Mouse (Mus musculus) spleen, postnatal 36 days (tissue): ENCODE measurements around the gene 2700049A03Rik.
A peak's percentile ranks its signal among the peaks of the same experiment; 100 is the strongest.
"Not testable (repeated sequence)": the region's sequence is repeated elsewhere in the genome, so short reads cannot be mapped to it uniquely, and the experiment has no call there.

Source experiments
- DNase-seq, 2 experiments: peaks; one replicate each; pipeline ENCODE4 v3.0.0; 2022; ENCODE audit warnings: low spot score in 2 of 2, mixed read lengths in 1 of 2

The 2700049A03Rik gene

GRCm38 (mm10) chr12:71136130-71136973 is at the start of gene 2700049A03Rik, which contains the start of gene Timm9:
Gene 2700049A03Rik, plus strand, starts transcription at chr12:71136848.
Gene Timm9, minus strand, starts transcription at chr12:71136684.
- DNase-seq = peak; percentile 73 to 77

- not testable (repeated sequence) for DNase-seq
Measured at GRCm38 (mm10) chr12:71104275-71104674, 32.4 kb upstream of the 2700049A03Rik start.

- DNase-seq = no peak
Measured at GRCm38 (mm10) chr12:71107216-71107771, 29.4 kb upstream of the 2700049A03Rik start.

GRCm38 (mm10) chr12:71111331-71111730 is 25.3 kb upstream of the 2700049A03Rik start, which contains the start of gene Tomm20l:
Gene Tomm20l, plus strand, starts transcription at chr12:71111428.
- DNase-seq = no peak

GRCm38 (mm10) chr12:71113074-71113473 is 23.6 kb upstream of the 2700049A03Rik start:
- no peak for DNase-seq

- DNase-seq = peak; percentile 86 to 87
Measured at GRCm38 (mm10) chr12:71113675-71114288, 22.9 kb upstream of the 2700049A03Rik start.

- no peak for DNase-seq
Measured at GRCm38 (mm10) chr12:71116411-71116810, 20.2 kb upstream of the 2700049A03Rik start.

- DNase-seq = no peak
Measured at GRCm38 (mm10) chr12:71122731-71123130, 13.9 kb upstream of the 2700049A03Rik start.

GRCm38 (mm10) chr12:71123286-71123685 is 13.4 kb upstream of the 2700049A03Rik start:
- no peak for DNase-seq

- DNase-seq = no peak
Measured at GRCm38 (mm10) chr12:71135581-71135980, 1.1 kb upstream of the 2700049A03Rik start.

- DNase-seq = peak; percentile 74 to 81
Measured at GRCm38 (mm10) chr12:71136974-71137491, 385 bp downstream of the 2700049A03Rik start.

- DNase-seq = no peak
Measured at GRCm38 (mm10) chr12:71137686-71138085, 1.0 kb downstream of the 2700049A03Rik start.

GRCm38 (mm10) chr12:71139258-71139828 is 2.7 kb downstream of the 2700049A03Rik start:
- DNase-seq = peak in 1 of 2 experiments; percentile 6

- DNase-seq = no peak
Measured at GRCm38 (mm10) chr12:71141189-71141588, 4.5 kb downstream of the 2700049A03Rik start.

GRCm38 (mm10) chr12:71147641-71148040 is 11.0 kb downstream of the 2700049A03Rik start:
- peak; percentile 19 to 34 for DNase-seq

GRCm38 (mm10) chr12:71148801-71149200 is 12.2 kb downstream of the 2700049A03Rik start:
- no peak for DNase-seq

- no peak for DNase-seq
Measured at GRCm38 (mm10) chr12:71149456-71149855, 12.8 kb downstream of the 2700049A03Rik start.

- no peak for DNase-seq
Measured at GRCm38 (mm10) chr12:71150167-71150566, 13.5 kb downstream of the 2700049A03Rik start.

- DNase-seq = no peak
Measured at GRCm38 (mm10) chr12:71154979-71155378, 18.3 kb downstream of the 2700049A03Rik start.

GRCm38 (mm10) chr12:71157974-71158373 is 21.3 kb downstream of the 2700049A03Rik start:
- DNase-seq = no peak

GRCm38 (mm10) chr12:71164410-71164809 is 27.8 kb downstream of the 2700049A03Rik start:
- DNase-seq = no peak

GRCm38 (mm10) chr12:71169911-71170310 is 33.3 kb downstream of the 2700049A03Rik start:
- DNase-seq = no peak
